Mouse (Mus musculus) neural tube, embryonic 11.5 days (tissue): ENCODE results near the gene Ppargc1a. TPM values are rescaled to one million over a fixed set of nuclear protein-coding genes. Genes with fewer than 3 reads are reported as not detected.
A peak's percentile ranks its signal among the peaks of the same experiment; 100 is the strongest.

Experiments
- ATAC-seq: fragments of 200-750 bp; cut with Nextera tagmentation; 2 replicates; pipeline ENCODE4 v1.8.0; 2017; ENCODE audit warnings: moderate number of reproducible peaks, mild to moderate bottlenecking, moderate TSS enrichment, moderate library complexity; ENCODE audit not compliant: insufficient read depth, low FRiP score, low TSS enrichment
- DNase-seq: peaks from one replicate; pipeline ENCODE4 v3.0.0-alpha.2; 2015; ENCODE audit warnings: low spot score
- H3K27ac ChIP-seq: fragments of 300-500 bp; sonication (generic); 2 replicates; pipeline ENCODE4 v1.5.1; 2014; ENCODE audit warnings: low read depth, mild to moderate bottlenecking, low read length
- H3K27me3 ChIP-seq: fragments of 300-500 bp; sonication (generic); 2 replicates; pipeline ENCODE4 v1.6.1; 2014; ENCODE audit warnings: mild to moderate bottlenecking, low read length, mixed read lengths; ENCODE audit not compliant: control insufficient read depth, insufficient read depth
- H3K36me3 ChIP-seq: fragments of 300-500 bp; sonication (generic); 2 replicates; pipeline ENCODE4 v1.6.1; 2014; ENCODE audit warnings: mild to moderate bottlenecking, low read length, moderate library complexity, mixed read lengths; ENCODE audit not compliant: control insufficient read depth, insufficient read depth
- H3K4me1 ChIP-seq: fragments of 300-500 bp; sonication (generic); 2 replicates; pipeline ENCODE4 v1.6.1; 2014; ENCODE audit warnings: low read length, mixed read lengths; ENCODE audit not compliant: control insufficient read depth, insufficient read depth
- H3K4me2 ChIP-seq: fragments of 300-500 bp; sonication (generic); 2 replicates; pipeline ENCODE4 v1.6.1; 2014; ENCODE audit warnings: low read depth, mild to moderate bottlenecking, moderate library complexity
- H3K4me3 ChIP-seq: fragments of 300-500 bp; sonication (generic); 2 replicates; pipeline ENCODE4 v1.5.1; 2014; ENCODE audit warnings: low read depth, low read length
- H3K9ac ChIP-seq: fragments of 300-500 bp; sonication (generic); 2 replicates; pipeline ENCODE4 v1.6.1; 2014; ENCODE audit warnings: mild to moderate bottlenecking, low read length
- H3K9me3 ChIP-seq: fragments of 300-500 bp; sonication (generic); 2 replicates; pipeline ENCODE4 v1.6.1; 2016; ENCODE audit warnings: low read length; ENCODE audit not compliant: control insufficient read depth
- WGBS: fragments of 180-500 bp; shearing (Covaris S2); extraction: QIAGEN DNeasy Blood & Tissue Kit; methylation state at CpG from one replicate; pipeline ENCODE4 v1.1.7; 2014; 5-methylcytosine and 5-hydroxymethylcytosine counted together
- polyA plus RNA-seq: library from polyadenylated mRNA; unstranded; fragments of >200 nt; fragmentation: Nextera tagmentation; extraction: Ambion mirVana; gene quantifications from 2 replicates; pipeline ENCODE4 v1.2.1, GENCODE M21; 2014

Gene Ppargc1a
- polyA plus RNA-seq, 1 experiment from 2014 or later, result 3.1 TPM

- Histone ChIP-seq H3K9me3 (no peaks in the 10 kb centered on the region), H3K4me3 (no peak overlapping the region), H3K4me1 (no peaks in the 10 kb centered on the region; the same call in 1 of the 2 replicates), H3K4me2 (no peak overlapping the region), H3K36me3 (no peaks in the 10 kb centered on the region), H3K9ac (no peak overlapping the region), H3K27ac (no peak overlapping the region), H3K27me3 (no peaks in the 10 kb centered on the region; the same call in 1 of the 2 replicates)
- ATAC-seq, result no peak
- DNase-seq, result no peak
- 51% methylated on average over 4 of the region's 4 CpGs for WGBS
These were observed 92.4 kb downstream of the Ppargc1a start for GRCm38 (mm10) chr5:51475034-51475541.

GRCm38 (mm10) chr5:51471614-51472013, 95.9 kb downstream of the Ppargc1a start:
- H3K27me3 ChIP-seq, result no peaks in the 10 kb centered on the region; the same call in 1 of the 2 replicates
- no peaks in the 10 kb centered on the region for H3K4me1 ChIP-seq
- ATAC-seq (peak; percentile 64; the same call in 1 of the 2 replicates), DNase-seq (peak; percentile 33)
- H3K9me3 ChIP-seq, result no peaks in the 10 kb centered on the region
- H3K4me3 ChIP-seq, result no peak overlapping the region
- no peak overlapping the region for H3K4me2 ChIP-seq
- no peak overlapping the region for H3K9ac ChIP-seq
- no peaks in the 10 kb centered on the region for H3K36me3 ChIP-seq
- WGBS, result 50% methylated on average over 4 of the region's 4 CpGs
- H3K27ac ChIP-seq, result no peak overlapping the region

GRCm38 (mm10) chr5:51466036-51466435, 101.5 kb downstream of the Ppargc1a start:
- WGBS, result 88% methylated on average over 5 of the region's 5 CpGs
- H3K9ac ChIP-seq, result no peak overlapping the region
- H3K27me3 ChIP-seq, result no peaks in the 10 kb centered on the region
- DNase-seq (no peak), ATAC-seq (no peak)
- no peak overlapping the region for H3K27ac ChIP-seq
- no peaks in the 10 kb centered on the region for H3K36me3 ChIP-seq
- H3K9me3 ChIP-seq, result no peaks in the 10 kb centered on the region
- no peaks in the 10 kb centered on the region for H3K4me1 ChIP-seq
- no peak overlapping the region for H3K4me3 ChIP-seq
- H3K4me2 ChIP-seq, result no peak overlapping the region

- H3K4me1 ChIP-seq, result no peaks in the 10 kb centered on the region
- H3K4me2 ChIP-seq, result no peak overlapping the region
- H3K36me3 ChIP-seq, result no peaks in the 10 kb centered on the region
- WGBS, result 84% methylated on average over 3 of the region's 3 CpGs
- H3K27me3 ChIP-seq, result no peaks in the 10 kb centered on the region
- H3K9me3 ChIP-seq, result no peaks in the 10 kb centered on the region
- H3K4me3 ChIP-seq, result no peak overlapping the region
- ATAC-seq, result no peak
- H3K9ac ChIP-seq, result no peak overlapping the region
- H3K27ac ChIP-seq, result no peak overlapping the region
- no peak for DNase-seq
These were observed 115.5 kb downstream of the Ppargc1a start for GRCm38 (mm10) chr5:51452033-51452432.

- Histone ChIP-seq H3K36me3 (no peaks in the 10 kb centered on the region), H3K4me2 (no peak overlapping the region), H3K9me3 (no peaks in the 10 kb centered on the region), H3K4me1 (no peaks in the 10 kb centered on the region), H3K27me3 (no peaks in the 10 kb centered on the region), H3K4me3 (no peak overlapping the region), H3K9ac (no peak overlapping the region), H3K27ac (no peak overlapping the region)
- DNase-seq (no peak), ATAC-seq (no peak)
- WGBS, result 85% methylated on average over 1 of the region's 1 CpGs
These were observed 119.9 kb downstream of the Ppargc1a start for GRCm38 (mm10) chr5:51447631-51448030.

- H3K4me3 ChIP-seq, result no peak overlapping the region
- no peaks in the 10 kb centered on the region for H3K27me3 ChIP-seq
- H3K27ac ChIP-seq, result no peak overlapping the region
- no peak overlapping the region for H3K9ac ChIP-seq
- no peaks in the 10 kb centered on the region for H3K36me3 ChIP-seq
- H3K9me3 ChIP-seq, result no peaks in the 10 kb centered on the region
- no peak overlapping the region for H3K4me2 ChIP-seq
- 98% methylated on average over 14 of the region's 14 CpGs for WGBS
- DNase-seq (no peak), ATAC-seq (no peak)
- no peaks in the 10 kb centered on the region for H3K4me1 ChIP-seq
These were observed 121.0 kb downstream of the Ppargc1a start for GRCm38 (mm10) chr5:51446299-51447090.

GRCm38 (mm10) chr5:51445726-51446125, 121.8 kb downstream of the Ppargc1a start:
- Histone ChIP-seq H3K27ac (no peak overlapping the region), H3K4me1 (no peaks in the 10 kb centered on the region), H3K4me3 (no peak overlapping the region), H3K27me3 (no peaks in the 10 kb centered on the region), H3K36me3 (no peaks in the 10 kb centered on the region), H3K4me2 (no peak overlapping the region), H3K9ac (no peak overlapping the region), H3K9me3 (no peaks in the 10 kb centered on the region)
- DNase-seq (no peak), ATAC-seq (no peak)

- Histone ChIP-seq H3K4me1 (no peaks in the 10 kb centered on the region), H3K27me3 (no peaks in the 10 kb centered on the region), H3K27ac (no peak overlapping the region), H3K36me3 (no peaks in the 10 kb centered on the region), H3K9me3 (no peaks in the 10 kb centered on the region), H3K4me3 (no peak overlapping the region), H3K4me2 (no peak overlapping the region), H3K9ac (no peak overlapping the region)
- ATAC-seq (no peak), DNase-seq (no peak)
- 31% methylated on average over 4 of the region's 4 CpGs for WGBS
These were observed 127.8 kb downstream of the Ppargc1a start for GRCm38 (mm10) chr5:51439773-51440172.

GRCm38 (mm10) chr5:51433905-51434304, 133.6 kb downstream of the Ppargc1a start:
- DNase-seq (no peak), ATAC-seq (no peak)
- WGBS, result 90% methylated on average over 5 of the region's 5 CpGs
- no peak overlapping the region for H3K9ac ChIP-seq
- no peak overlapping the region for H3K27ac ChIP-seq
- no peaks in the 10 kb centered on the region for H3K27me3 ChIP-seq
- no peak overlapping the region for H3K4me2 ChIP-seq
- H3K9me3 ChIP-seq, result no peaks in the 10 kb centered on the region
- H3K4me1 ChIP-seq, result no peaks in the 10 kb centered on the region
- H3K4me3 ChIP-seq, result no peak overlapping the region
- H3K36me3 ChIP-seq, result no peaks in the 10 kb centered on the region
